Mouse (Mus musculus): ENCODE results near the gene Crybb1. TPM values are rescaled to one million over a fixed set of nuclear protein-coding genes. Genes with fewer than 3 reads are reported as not detected.

Gene Crybb1
- polyA plus RNA-seq, 1 experiment from 2014 or later = 0.29 TPM

GRCm38 (mm10) chr5:112241849-112242248 lies 13.8 kb upstream of the Crybb1 start:
- no peaks in the 10 kb centered on the region for H3K9me3 ChIP-seq (ENCODE audit: control insufficient read depth, low read length)
- H3K9ac ChIP-seq (ENCODE audit: low read length) = no peak overlapping the region
- H3K27ac ChIP-seq (ENCODE audit: low read depth, low read length) = no peak overlapping the region
- ATAC-seq (ENCODE audit: low FRiP score) (no peak), DNase-seq (ENCODE audit: low spot score, missing footprints) (no peak)
- H3K4me1 ChIP-seq (ENCODE audit: control insufficient read depth, insufficient read depth, low read length) = peaks cover 33% of the 10 kb centered on the region
- no peak overlapping the region for H3K4me2 ChIP-seq
- no peaks in the 10 kb centered on the region for H3K36me3 ChIP-seq (ENCODE audit: control insufficient read depth, insufficient read depth, low read length)
- H3K4me3 ChIP-seq (ENCODE audit: low read depth, low read length) = no peak overlapping the region
- H3K27me3 ChIP-seq (ENCODE audit: control insufficient read depth, insufficient read depth, low read length) = no peaks in the 10 kb centered on the region
- 86% methylated on average over 2 of the region's 2 CpGs for WGBS

GRCm38 (mm10) chr5:112242361-112242778 lies 13.2 kb upstream of the Crybb1 start:
- DNase-seq (ENCODE audit: low spot score, missing footprints) (no peak), ATAC-seq (ENCODE audit: low FRiP score) (no peak)
- 79% methylated on average over 5 of the region's 5 CpGs for WGBS
- Histone ChIP-seq H3K36me3 (ENCODE audit: control insufficient read depth, insufficient read depth, low read length) (no peaks in the 10 kb centered on the region), H3K4me1 (ENCODE audit: control insufficient read depth, insufficient read depth, low read length) (peaks cover 29% of the 10 kb centered on the region), H3K4me2 (no peak overlapping the region), H3K4me3 (ENCODE audit: low read depth, low read length) (no peak overlapping the region), H3K9me3 (ENCODE audit: control insufficient read depth, low read length) (no peaks in the 10 kb centered on the region), H3K9ac (ENCODE audit: low read length) (no peak overlapping the region), H3K27ac (ENCODE audit: low read depth, low read length) (no peak overlapping the region), H3K27me3 (ENCODE audit: control insufficient read depth, insufficient read depth, low read length) (no peaks in the 10 kb centered on the region)

GRCm38 (mm10) chr5:112243041-112243440 lies 12.6 kb upstream of the Crybb1 start:
- H3K27ac ChIP-seq (ENCODE audit: low read depth, low read length) = no peak overlapping the region
- H3K9me3 ChIP-seq (ENCODE audit: control insufficient read depth, low read length) = no peaks in the 10 kb centered on the region
- H3K27me3 ChIP-seq (ENCODE audit: control insufficient read depth, insufficient read depth, low read length) = no peaks in the 10 kb centered on the region
- H3K9ac ChIP-seq (ENCODE audit: low read length) = no peak overlapping the region
- WGBS = 47% methylated on average over 5 of the region's 5 CpGs
- no peak for ATAC-seq (ENCODE audit: low FRiP score)
- DNase-seq (ENCODE audit: low spot score, missing footprints) = no peak
- no peak overlapping the region for H3K4me2 ChIP-seq
- H3K4me3 ChIP-seq (ENCODE audit: low read depth, low read length) = no peak overlapping the region
- no peaks in the 10 kb centered on the region for H3K36me3 ChIP-seq (ENCODE audit: control insufficient read depth, insufficient read depth, low read length)
- peaks cover 23% of the 10 kb centered on the region for H3K4me1 ChIP-seq (ENCODE audit: control insufficient read depth, insufficient read depth, low read length)

GRCm38 (mm10) chr5:112243539-112244274 lies 11.9 kb upstream of the Crybb1 start:
- DNase-seq (ENCODE audit: low spot score, missing footprints) = no peak
- no peaks in the 10 kb centered on the region for H3K27me3 ChIP-seq (ENCODE audit: control insufficient read depth, insufficient read depth, low read length)
- H3K27ac ChIP-seq (ENCODE audit: low read depth, low read length) = no peak overlapping the region
- H3K9ac ChIP-seq (ENCODE audit: low read length) = no peak overlapping the region
- ATAC-seq (ENCODE audit: low FRiP score) = no peak
- H3K36me3 ChIP-seq (ENCODE audit: control insufficient read depth, insufficient read depth, low read length) = no peaks in the 10 kb centered on the region
- H3K4me3 ChIP-seq (ENCODE audit: low read depth, low read length) = no peak overlapping the region
- 73% methylated on average over 10 of the region's 10 CpGs for WGBS
- H3K9me3 ChIP-seq (ENCODE audit: control insufficient read depth, low read length) = no peaks in the 10 kb centered on the region
- peaks cover 16% of the 10 kb centered on the region for H3K4me1 ChIP-seq (ENCODE audit: control insufficient read depth, insufficient read depth, low read length)
- H3K4me2 ChIP-seq = no peak overlapping the region

- DNase-seq (ENCODE audit: low spot score, missing footprints) (no peak), ATAC-seq (ENCODE audit: low FRiP score) (no peak)
- no peak overlapping the region for H3K9ac ChIP-seq (ENCODE audit: low read length)
- H3K27ac ChIP-seq (ENCODE audit: low read depth, low read length) = no peak overlapping the region
- H3K4me3 ChIP-seq (ENCODE audit: low read depth, low read length) = no peak overlapping the region
- peaks cover 13% of the 10 kb centered on the region for H3K4me1 ChIP-seq (ENCODE audit: control insufficient read depth, insufficient read depth, low read length)
- 71% methylated on average over 1 of the region's 1 CpGs for WGBS
- no peaks in the 10 kb centered on the region for H3K36me3 ChIP-seq (ENCODE audit: control insufficient read depth, insufficient read depth, low read length)
- no peaks in the 10 kb centered on the region for H3K27me3 ChIP-seq (ENCODE audit: control insufficient read depth, insufficient read depth, low read length)
- H3K9me3 ChIP-seq (ENCODE audit: control insufficient read depth, low read length) = no peaks in the 10 kb centered on the region
- no peak overlapping the region for H3K4me2 ChIP-seq
These were observed 11.4 kb upstream of the Crybb1 start for GRCm38 (mm10) chr5:112244275-112244562.

- Histone ChIP-seq H3K4me1 (ENCODE audit: control insufficient read depth, insufficient read depth, low read length) (peaks cover 4% of the 10 kb centered on the region), H3K4me2 (no peak overlapping the region), H3K27ac (ENCODE audit: low read depth, low read length) (no peak overlapping the region), H3K4me3 (ENCODE audit: low read depth, low read length) (no peak overlapping the region), H3K9me3 (ENCODE audit: control insufficient read depth, low read length) (no peaks in the 10 kb centered on the region), H3K9ac (ENCODE audit: low read length) (no peak overlapping the region), H3K27me3 (ENCODE audit: control insufficient read depth, insufficient read depth, low read length) (no peaks in the 10 kb centered on the region), H3K36me3 (ENCODE audit: control insufficient read depth, insufficient read depth, low read length) (no peaks in the 10 kb centered on the region)
- no peak for ATAC-seq (ENCODE audit: low FRiP score)
- WGBS = 55% methylated on average over 8 of the region's 8 CpGs
- no peak for DNase-seq (ENCODE audit: low spot score, missing footprints)
These were observed 10.6 kb upstream of the Crybb1 start for GRCm38 (mm10) chr5:112244890-112245615.

- ATAC-seq (ENCODE audit: low FRiP score) = no peak
- Histone ChIP-seq H3K36me3 (ENCODE audit: control insufficient read depth, insufficient read depth, low read length) (no peaks in the 10 kb centered on the region), H3K27me3 (ENCODE audit: control insufficient read depth, insufficient read depth, low read length) (no peaks in the 10 kb centered on the region), H3K9ac (ENCODE audit: low read length) (no peak overlapping the region), H3K27ac (ENCODE audit: low read depth, low read length) (no peak overlapping the region), H3K4me3 (ENCODE audit: low read depth, low read length) (no peak overlapping the region), H3K9me3 (ENCODE audit: control insufficient read depth, low read length) (no peaks in the 10 kb centered on the region), H3K4me1 (ENCODE audit: control insufficient read depth, insufficient read depth, low read length) (no peaks in the 10 kb centered on the region), H3K4me2 (no peak overlapping the region)
- DNase-seq (ENCODE audit: low spot score, missing footprints) = no peak
- WGBS = 55% methylated on average over 8 of the region's 8 CpGs
These were observed 8.2 kb upstream of the Crybb1 start for GRCm38 (mm10) chr5:112247399-112247798.

- no peaks in the 10 kb centered on the region; the same call in 1 of the 2 replicates for H3K4me1 ChIP-seq (ENCODE audit: control insufficient read depth, insufficient read depth, low read length)
- ATAC-seq (ENCODE audit: low FRiP score) (no peak), DNase-seq (ENCODE audit: low spot score, missing footprints) (no peak)
- H3K36me3 ChIP-seq (ENCODE audit: control insufficient read depth, insufficient read depth, low read length) = no peaks in the 10 kb centered on the region
- WGBS = 85% methylated on average over 11 of the region's 11 CpGs
- H3K4me3 ChIP-seq (ENCODE audit: low read depth, low read length) = no peak overlapping the region
- no peaks in the 10 kb centered on the region for H3K27me3 ChIP-seq (ENCODE audit: control insufficient read depth, insufficient read depth, low read length)
- H3K4me2 ChIP-seq = no peak overlapping the region
- no peaks in the 10 kb centered on the region for H3K9me3 ChIP-seq (ENCODE audit: control insufficient read depth, low read length)
- no peak overlapping the region for H3K27ac ChIP-seq (ENCODE audit: low read depth, low read length)
- H3K9ac ChIP-seq (ENCODE audit: low read length) = no peak overlapping the region
These were observed 6.5 kb upstream of the Crybb1 start for GRCm38 (mm10) chr5:112249106-112249505.

- H3K4me1 ChIP-seq (ENCODE audit: control insufficient read depth, insufficient read depth, low read length) = no peaks in the 10 kb centered on the region; the same call in 1 of the 2 replicates
- no peaks in the 10 kb centered on the region for H3K9me3 ChIP-seq (ENCODE audit: control insufficient read depth, low read length)
- no peaks in the 10 kb centered on the region for H3K27me3 ChIP-seq (ENCODE audit: control insufficient read depth, insufficient read depth, low read length)
- no peak for ATAC-seq (ENCODE audit: low FRiP score)
- H3K36me3 ChIP-seq (ENCODE audit: control insufficient read depth, insufficient read depth, low read length) = no peaks in the 10 kb centered on the region
- no peak within 1 kb of the TSS for H3K4me3 ChIP-seq (ENCODE audit: low read depth, low read length)
- 58% methylated on average over 2 of the region's 2 CpGs for WGBS
- H3K4me2 ChIP-seq = no peak within 1 kb of the TSS
- no peak within 1 kb of the TSS for H3K27ac ChIP-seq (ENCODE audit: low read depth, low read length)
- H3K9ac ChIP-seq (ENCODE audit: low read length) = no peak within 1 kb of the TSS
- DNase-seq (ENCODE audit: low spot score, missing footprints) = no peak
These were observed 3.2 kb upstream of the Crybb1 start, which contains the start of gene Cryba4 for GRCm38 (mm10) chr5:112252400-112252799. TSS of gene Cryba4 (minus strand) at chr5:112252518.

Data from midbrain, embryonic 11.5 days (tissue).